Mouse (Mus musculus): ENCODE measurements around the gene Tmem39a. TPM values are rescaled to one million over a fixed set of nuclear protein-coding genes. Genes with fewer than 3 reads are reported as not detected.
A peak's percentile ranks its signal among the peaks of the same experiment; 100 is the strongest.

Tmem39a gene
- polyA plus RNA-seq, 1 experiment from 2014 or later = 117 TPM

DNA sequence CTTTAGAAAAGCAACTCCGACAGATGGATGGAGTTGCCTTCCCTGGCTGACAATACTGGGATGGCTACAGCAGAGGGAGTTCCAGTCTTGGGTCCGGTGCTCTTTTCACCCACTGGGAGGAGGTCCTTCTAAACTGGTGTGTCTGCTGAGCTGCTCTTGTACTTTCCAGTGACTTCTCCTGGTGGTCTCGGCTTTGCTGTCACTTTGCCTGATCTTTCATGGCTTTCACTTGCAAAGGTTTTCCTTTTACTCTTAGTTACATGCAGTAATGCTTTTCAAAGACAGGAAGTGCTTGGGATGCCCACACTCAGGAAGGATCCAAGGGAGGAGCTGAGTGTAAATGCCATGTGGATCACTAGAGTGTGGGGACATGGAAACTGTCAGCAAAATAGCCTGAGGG is 33.0 kb downstream of the Tmem39a start:
- Histone ChIP-seq H3K36me3 (ENCODE audit: insufficient read depth) (peaks cover 57% of the 10 kb centered on the region), H3K9ac (no peak overlapping the region), H3K4me3 (ENCODE audit: low read depth, low read length) (no peak overlapping the region), H3K27ac (ENCODE audit: low read depth) (no peak overlapping the region), H3K4me1 (ENCODE audit: insufficient read depth) (no peaks in the 10 kb centered on the region), H3K4me2 (no peak overlapping the region), H3K9me3 (ENCODE audit: low read depth, low read length) (no peaks in the 10 kb centered on the region), H3K27me3 (ENCODE audit: insufficient read depth, low read length) (no peaks in the 10 kb centered on the region)
- 0 out of 2 replicates have a peak, but pooled peaks have one; percentile 6 for TF ChIP-seq CTCF (IDR thresholded peaks at IDR 0.05; ENCODE audit: low read depth)
- 83% methylated on average over 3 of the region's 3 CpGs for WGBS
- DNase-seq = no peak
- no peak for ATAC-seq (ENCODE audit: insufficient read depth)

DNA sequence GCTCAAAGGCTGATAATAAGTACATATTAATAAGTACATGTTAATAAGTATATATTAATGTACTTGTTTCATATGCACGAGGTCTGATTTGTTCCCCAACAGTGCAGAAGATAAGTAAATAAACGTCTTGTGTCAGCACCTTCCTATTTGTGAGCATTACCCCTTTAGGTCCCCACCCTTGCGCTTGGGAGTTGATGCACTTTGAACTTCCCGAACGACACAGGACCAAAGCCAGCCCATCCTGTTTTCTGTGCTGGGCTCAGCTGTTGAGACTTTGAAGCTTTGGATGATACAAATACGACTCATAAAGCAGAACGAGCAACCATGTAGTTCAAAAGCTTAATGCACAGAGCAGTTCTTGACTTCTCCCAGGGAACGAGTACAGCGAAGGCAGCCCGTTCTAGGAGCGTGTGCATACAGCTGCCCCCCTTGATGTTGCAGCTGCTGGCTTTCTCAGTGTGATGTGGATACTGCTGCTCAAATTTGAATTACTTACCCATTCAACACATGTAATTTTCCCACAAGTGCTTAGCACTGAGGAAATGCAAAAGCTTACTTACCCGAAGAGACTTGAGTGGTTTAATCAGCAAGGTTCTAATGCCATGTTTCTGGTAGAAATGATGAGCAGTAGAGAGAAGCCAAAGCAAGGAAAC is 33.7 kb downstream of the Tmem39a start:
- no peak overlapping the region for H3K27ac ChIP-seq (ENCODE audit: low read depth)
- DNase-seq (no peak), ATAC-seq (ENCODE audit: insufficient read depth) (no peak)
- no peaks in the 10 kb centered on the region for H3K4me1 ChIP-seq (ENCODE audit: insufficient read depth)
- no peaks in the 10 kb centered on the region for H3K27me3 ChIP-seq (ENCODE audit: insufficient read depth, low read length)
- 87% methylated on average over 12 of the region's 12 CpGs for WGBS
- peaks cover 50% of the 10 kb centered on the region for H3K36me3 ChIP-seq (ENCODE audit: insufficient read depth)
- no peaks in the 10 kb centered on the region for H3K9me3 ChIP-seq (ENCODE audit: low read depth, low read length)
- no peak for TF ChIP-seq CTCF (IDR thresholded peaks at IDR 0.05; ENCODE audit: low read depth)
- no peak overlapping the region for H3K4me2 ChIP-seq
- no peak overlapping the region for H3K4me3 ChIP-seq (ENCODE audit: low read depth, low read length)
- no peak overlapping the region for H3K9ac ChIP-seq

DNA sequence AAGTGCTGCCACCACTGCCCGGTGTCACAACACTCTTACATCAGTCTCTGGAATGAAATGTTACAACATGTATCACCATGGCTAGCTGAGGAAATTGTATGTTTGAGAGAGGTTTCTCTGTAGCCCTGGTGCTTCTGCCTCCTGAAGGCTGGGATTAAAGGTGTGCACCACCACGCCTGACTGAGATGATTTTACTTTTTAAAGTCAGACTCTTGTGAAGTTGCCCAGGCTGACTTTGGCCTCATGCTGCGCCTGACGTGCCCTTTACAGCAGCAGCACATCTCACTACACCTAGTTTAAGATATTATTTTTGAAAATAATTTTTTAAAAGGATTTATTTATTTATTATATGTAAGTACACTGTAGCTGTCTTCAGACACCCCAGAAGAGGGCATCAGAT is 34.4 kb downstream of the Tmem39a start:
- Histone ChIP-seq H3K4me3 (ENCODE audit: low read depth, low read length) (no peak overlapping the region), H3K36me3 (ENCODE audit: insufficient read depth) (peaks cover 42% of the 10 kb centered on the region), H3K4me1 (ENCODE audit: insufficient read depth) (no peaks in the 10 kb centered on the region), H3K9ac (no peak overlapping the region), H3K27me3 (ENCODE audit: insufficient read depth, low read length) (no peaks in the 10 kb centered on the region), H3K27ac (ENCODE audit: low read depth) (no peak overlapping the region), H3K9me3 (ENCODE audit: low read depth, low read length) (no peaks in the 10 kb centered on the region), H3K4me2 (no peak overlapping the region)
- ATAC-seq (ENCODE audit: insufficient read depth) = no peak
- DNase-seq = no peak
- WGBS = 90% methylated on average over 4 of the region's 4 CpGs
- no peak for TF ChIP-seq CTCF (IDR thresholded peaks at IDR 0.05; ENCODE audit: low read depth)

DNA sequence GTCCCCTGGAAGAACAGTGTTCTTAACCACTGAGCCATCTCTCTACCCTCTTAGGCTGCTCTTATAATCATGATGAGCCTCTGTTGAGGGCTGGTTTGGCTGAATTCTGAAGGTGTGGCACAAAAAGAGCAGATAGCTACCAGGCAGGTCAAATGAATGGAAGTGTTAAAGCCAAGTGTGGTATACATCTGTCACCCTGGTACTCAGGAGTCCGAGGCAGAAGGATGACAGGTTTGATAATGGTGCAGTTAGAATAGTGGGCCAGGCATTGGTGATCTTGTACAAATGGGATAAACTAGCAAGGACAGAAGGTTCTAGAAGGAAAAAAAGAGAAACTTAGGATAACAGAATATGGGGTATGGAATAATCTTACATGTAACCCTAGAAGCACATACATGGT is 35.9 kb downstream of the Tmem39a start:
- Histone ChIP-seq H3K36me3 (ENCODE audit: insufficient read depth) (peaks cover 27% of the 10 kb centered on the region), H3K27ac (ENCODE audit: low read depth) (no peak overlapping the region)

DNA sequence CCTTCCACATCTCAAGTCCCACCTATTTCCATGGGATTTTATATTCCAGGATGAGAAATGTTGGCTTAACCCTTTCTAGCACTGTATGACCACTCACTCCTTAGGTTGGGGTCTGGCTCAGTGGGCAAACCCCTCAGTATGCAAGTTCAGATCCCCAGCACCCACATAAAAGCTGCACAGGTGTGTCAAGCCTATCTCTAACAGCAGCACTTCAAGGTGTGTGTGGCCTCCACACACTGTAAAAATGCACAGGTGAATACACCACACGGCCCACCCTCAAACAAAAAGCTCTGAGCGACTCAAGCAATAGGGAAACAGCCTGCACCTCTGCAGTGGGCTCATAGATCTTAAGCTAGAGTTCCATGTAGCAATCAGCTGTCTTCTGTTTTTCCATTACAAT is 37.6 kb downstream of the Tmem39a start:
- Histone ChIP-seq H3K27me3 (ENCODE audit: insufficient read depth, low read length) (no peaks in the 10 kb centered on the region), H3K4me2 (no peak overlapping the region), H3K4me1 (ENCODE audit: insufficient read depth) (no peaks in the 10 kb centered on the region), H3K9me3 (ENCODE audit: low read depth, low read length) (no peaks in the 10 kb centered on the region), H3K4me3 (ENCODE audit: low read depth, low read length) (no peak overlapping the region), H3K36me3 (ENCODE audit: insufficient read depth) (peaks cover 18% of the 10 kb centered on the region), H3K27ac (ENCODE audit: low read depth) (no peak overlapping the region), H3K9ac (no peak overlapping the region)
- no peak for ATAC-seq (ENCODE audit: insufficient read depth)
- WGBS = 78% methylated on average over 2 of the region's 2 CpGs
- DNase-seq = no peak
- no peak for TF ChIP-seq CTCF (IDR thresholded peaks at IDR 0.05; ENCODE audit: low read depth)

More for the DNA sequence above, 35.9 kb downstream of the Tmem39a start:
- WGBS = 69% methylated on average over 1 of the region's 1 CpGs
- Histone ChIP-seq H3K4me2 (no peak overlapping the region), H3K4me3 (ENCODE audit: low read depth, low read length) (no peak overlapping the region), H3K9ac (no peak overlapping the region), H3K27me3 (ENCODE audit: insufficient read depth, low read length) (no peaks in the 10 kb centered on the region), H3K9me3 (ENCODE audit: low read depth, low read length) (no peaks in the 10 kb centered on the region), H3K4me1 (ENCODE audit: insufficient read depth) (no peaks in the 10 kb centered on the region)
- no peak for ATAC-seq (ENCODE audit: insufficient read depth)
- no peak for TF ChIP-seq CTCF (IDR thresholded peaks at IDR 0.05; ENCODE audit: low read depth)
- no peak for DNase-seq

DNA sequence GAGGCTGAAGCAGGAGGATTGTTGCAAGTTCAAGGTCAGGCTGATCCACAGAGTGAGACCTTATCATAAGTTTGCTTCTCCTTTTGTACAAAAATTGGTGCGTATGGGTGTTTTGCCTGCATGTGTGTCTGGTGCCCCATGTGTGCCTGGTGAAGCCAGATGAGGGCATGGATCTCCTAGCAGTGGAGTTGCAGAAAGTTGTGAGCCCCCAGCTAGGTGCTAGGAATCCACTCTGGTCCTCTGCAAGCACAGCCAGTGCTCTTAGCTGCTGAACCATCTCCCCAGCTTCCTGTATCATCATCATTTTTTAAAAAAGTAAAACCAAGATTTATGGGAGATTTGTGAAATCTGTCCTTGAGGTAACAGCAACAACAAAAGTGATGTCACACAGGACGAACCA is 38.2 kb downstream of the Tmem39a start:
- DNase-seq (no peak), ATAC-seq (ENCODE audit: insufficient read depth) (no peak)
- Histone ChIP-seq H3K4me2 (no peak overlapping the region), H3K27ac (ENCODE audit: low read depth) (no peak overlapping the region), H3K9me3 (ENCODE audit: low read depth, low read length) (no peaks in the 10 kb centered on the region), H3K4me3 (ENCODE audit: low read depth, low read length) (no peak overlapping the region), H3K9ac (no peak overlapping the region), H3K4me1 (ENCODE audit: insufficient read depth) (no peaks in the 10 kb centered on the region), H3K36me3 (ENCODE audit: insufficient read depth) (peaks cover 20% of the 10 kb centered on the region), H3K27me3 (ENCODE audit: insufficient read depth, low read length) (no peaks in the 10 kb centered on the region)
- WGBS = 86% methylated on average over 2 of the region's 2 CpGs
- no peak for TF ChIP-seq CTCF (IDR thresholded peaks at IDR 0.05; ENCODE audit: low read depth)

DNA sequence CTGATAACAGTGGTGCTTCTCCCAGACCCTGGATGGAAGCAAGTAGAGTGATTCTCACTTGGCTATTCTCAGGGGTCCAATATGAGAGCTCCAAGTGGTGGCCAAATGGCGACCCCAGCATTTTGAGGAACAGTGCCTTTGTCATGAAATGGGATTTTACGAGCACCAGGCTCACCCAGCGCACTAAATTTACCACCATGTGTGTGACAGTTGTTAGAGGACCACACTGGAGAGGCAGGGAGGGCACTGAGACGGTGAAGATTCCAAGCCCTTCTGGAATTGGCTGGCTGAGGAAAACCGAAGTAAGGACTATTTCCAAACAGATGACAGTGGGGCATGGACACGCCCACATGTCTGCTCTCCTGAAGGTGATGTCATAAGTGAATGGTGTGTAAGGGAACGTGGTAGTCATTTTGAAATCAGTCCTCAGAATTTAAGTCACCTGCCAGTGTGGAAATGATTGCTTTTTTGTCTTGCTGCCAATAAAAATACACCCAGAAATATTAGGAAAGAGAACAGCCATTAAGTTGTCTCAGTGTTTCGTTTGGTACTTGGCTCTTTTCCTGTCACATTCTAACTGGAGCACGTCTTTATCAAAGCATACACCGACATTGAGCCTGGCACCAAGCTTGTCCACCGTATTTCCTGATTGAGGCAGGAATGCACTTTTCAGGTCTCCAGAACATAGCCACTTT is 40.6 kb downstream of the Tmem39a start:
- WGBS = 64% methylated on average over 11 of the region's 11 CpGs
- Histone ChIP-seq H3K9me3 (ENCODE audit: low read depth, low read length) (no peaks in the 10 kb centered on the region), H3K27ac (ENCODE audit: low read depth) (no peak overlapping the region), H3K9ac (no peak overlapping the region), H3K27me3 (ENCODE audit: insufficient read depth, low read length) (no peaks in the 10 kb centered on the region), H3K4me2 (no peak overlapping the region), H3K4me1 (ENCODE audit: insufficient read depth) (no peaks in the 10 kb centered on the region), H3K4me3 (ENCODE audit: low read depth, low read length) (no peak overlapping the region), H3K36me3 (ENCODE audit: insufficient read depth) (peaks cover 35% of the 10 kb centered on the region)
- DNase-seq (no peak), ATAC-seq (ENCODE audit: insufficient read depth) (no peak)
- TF ChIP-seq CTCF (IDR thresholded peaks at IDR 0.05; ENCODE audit: low read depth) = no peak
